Mouse (Mus musculus) embryonic fibroblast, embryonic 13.5 days (primary cell): ENCODE data around the gene Agpat1. TPM values are rescaled to one million over a fixed set of nuclear protein-coding genes. Genes with fewer than 3 reads are reported as not detected.

Experiments
- H3K27ac ChIP-seq: 2 replicates; pipeline ENCODE4 v1.5.1; 2012; ENCODE audit warnings: low read length, control low read depth, inconsistent platforms; ENCODE audit not compliant: insufficient read depth
- H3K4me1 ChIP-seq: 2 replicates; pipeline ENCODE4 v1.6.1; 2011; ENCODE audit warnings: low read length; ENCODE audit not compliant: control insufficient read depth, insufficient read depth
- H3K4me3 ChIP-seq: 2 replicates; pipeline ENCODE4 v1.5.1; 2011; ENCODE audit warnings: mild to moderate bottlenecking, control low read depth, low read length; ENCODE audit not compliant: insufficient read depth
- CTCF ChIP-seq: IDR thresholded peaks from 2 replicates; pipeline ENCODE4 v1.5.1; 2011; ENCODE audit warnings: mild to moderate bottlenecking, control low read depth, low read length, moderate library complexity, borderline replicate concordance; ENCODE audit not compliant: insufficient read depth
- POLR2A ChIP-seq: IDR thresholded peaks from 2 replicates; pipeline ENCODE4 v1.6.1; 2011; ENCODE audit warnings: low read depth, mild to moderate bottlenecking, control low read depth, low read length, moderate library complexity
- polyA plus RNA-seq: library from polyadenylated mRNA; stranded (reverse); fragments of >200 nt; gene quantifications from 2 replicates; pipeline ENCODE4 v1.2.4, GENCODE M21; 2011; ENCODE audit warnings: low read depth; ENCODE audit not compliant: missing spikeins, insufficient read length

Gene Agpat1
- polyA plus RNA-seq, 1 experiment, result 97.5 TPM

- TF ChIP-seq POLR2A, result no peak
- no peak for TF ChIP-seq CTCF
These were observed 54.5 kb downstream of the Agpat1 start for GRCm38 (mm10) chr17:34658591-34658990.

GRCm38 (mm10) chr17:34659181-34659896 is 55.3 kb downstream of the Agpat1 start:
- H3K4me3 ChIP-seq, result no peak overlapping the region
- H3K4me1 ChIP-seq, result peaks cover 3% of the 10 kb centered on the region; the same call in 1 of the 2 replicates
- no peak overlapping the region for H3K27ac ChIP-seq
- TF ChIP-seq POLR2A (no peak), CTCF (no peak)

More at GRCm38 (mm10) chr17:34658591-34658990, 54.5 kb downstream of the Agpat1 start:
- Histone ChIP-seq H3K27ac (no peak overlapping the region), H3K4me1 (peaks cover 3% of the 10 kb centered on the region; the same call in 1 of the 2 replicates), H3K4me3 (no peak overlapping the region)

DNA sequence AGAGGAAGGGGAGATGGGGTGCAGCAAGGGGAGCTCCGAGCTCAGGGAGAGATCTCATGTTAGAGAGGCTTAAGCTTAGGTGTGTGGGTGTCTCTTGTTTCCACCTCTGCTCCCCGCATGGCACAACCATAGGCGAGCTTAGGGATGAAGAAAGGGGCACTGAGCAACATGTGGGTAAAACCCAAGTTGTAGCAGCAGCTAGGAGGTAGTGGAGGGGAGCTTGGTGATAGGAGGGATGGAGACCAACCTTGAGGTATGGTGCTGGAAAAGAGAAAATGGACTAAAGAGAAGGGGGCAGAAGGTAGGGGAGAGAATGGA is 55.8 kb downstream of the Agpat1 start:
- TF ChIP-seq POLR2A, result no peak
- Histone ChIP-seq H3K4me1 (peaks cover 3% of the 10 kb centered on the region; the same call in 1 of the 2 replicates), H3K4me3 (no peak overlapping the region), H3K27ac (no peak overlapping the region)

- Histone ChIP-seq H3K27ac (no peak overlapping the region), H3K4me3 (no peak overlapping the region), H3K4me1 (peaks cover 3% of the 10 kb centered on the region; the same call in 1 of the 2 replicates)
- no peak for TF ChIP-seq POLR2A
- TF ChIP-seq CTCF, result no peak
These were observed 56.3 kb downstream of the Agpat1 start for GRCm38 (mm10) chr17:34660259-34660820.

DNA sequence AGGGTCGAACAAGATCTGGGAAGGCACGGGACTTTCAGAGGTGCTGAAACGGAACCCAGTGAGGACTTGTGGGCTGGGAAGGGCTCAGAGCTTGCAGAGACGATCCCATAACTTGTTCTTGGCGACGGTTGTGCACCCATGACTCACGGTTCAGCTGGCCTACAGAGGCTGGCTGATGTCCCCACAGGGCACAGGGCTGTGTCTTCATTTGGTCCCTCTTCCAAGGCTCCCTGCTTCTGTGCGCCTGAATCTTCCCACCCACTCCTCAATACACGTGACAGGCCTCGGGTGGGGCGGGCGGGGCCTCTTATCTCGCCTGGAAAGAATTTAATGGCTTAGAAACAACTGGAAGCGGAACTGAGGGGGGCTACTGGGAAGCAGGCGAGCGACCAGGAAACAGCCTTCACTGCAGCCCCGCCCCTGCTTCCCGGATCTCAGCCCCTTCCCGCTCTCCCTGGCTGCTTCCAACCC is 57.1 kb downstream of the Agpat1 start:
- H3K4me1 ChIP-seq, result no peaks in the 10 kb centered on the region
- no peak for TF ChIP-seq CTCF
- no peak for TF ChIP-seq POLR2A
- H3K4me3 ChIP-seq, result no peak overlapping the region
- H3K27ac ChIP-seq, result no peak overlapping the region

DNA sequence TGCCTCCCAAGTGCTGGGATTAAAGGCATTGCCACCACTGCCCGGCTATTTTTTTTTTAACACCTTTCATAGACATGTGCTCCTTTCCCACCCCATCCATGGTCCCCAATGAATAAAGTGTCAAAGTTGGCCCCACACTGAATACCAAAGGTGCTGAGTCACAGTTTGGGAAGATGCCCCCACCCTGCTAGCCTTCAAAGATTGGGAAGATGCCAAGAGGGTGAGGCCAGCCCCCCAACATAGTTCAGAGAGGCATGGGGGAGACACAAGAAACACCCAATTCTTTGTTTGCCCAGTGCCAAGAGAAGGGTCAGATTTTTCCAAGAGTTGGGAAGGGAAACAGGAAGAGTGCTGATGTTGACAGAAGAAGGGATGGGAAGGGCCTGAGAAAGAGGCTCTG is 58.4 kb downstream of the Agpat1 start:
- no peaks in the 10 kb centered on the region for H3K4me1 ChIP-seq
- H3K27ac ChIP-seq, result no peak overlapping the region
- no peak for TF ChIP-seq POLR2A
- H3K4me3 ChIP-seq, result no peak overlapping the region

GRCm38 (mm10) chr17:34662978-34663377 is 58.9 kb downstream of the Agpat1 start:
- Histone ChIP-seq H3K27ac (no peak overlapping the region), H3K4me1 (no peaks in the 10 kb centered on the region), H3K4me3 (no peak overlapping the region)
- no peak for TF ChIP-seq POLR2A
- TF ChIP-seq CTCF, result no peak

Other genes with a start within 250 kb of the Agpat1 start
- not detected in 2 replicates for gene Btnl2, start 249.4 kb upstream of the Agpat1 start, polyA plus RNA-seq
- not detected in 2 replicates for gene Btnl1, start 227.1 kb upstream of the Agpat1 start, polyA plus RNA-seq
- not detected in 2 replicates for gene BC051142, start 205.4 kb upstream of the Agpat1 start, polyA plus RNA-seq
- not detected in 2 replicates for gene Btnl4, start 126.9 kb upstream of the Agpat1 start, polyA plus RNA-seq
- gene Btnl6, start 86.9 kb upstream of the Agpat1 start, polyA plus RNA-seq, result not detected in 2 replicates
- 0.28 and 0.56 TPM in 2 replicates for gene Notch4, start 40.0 kb upstream of the Agpat1 start, polyA plus RNA-seq
- 0.99 and 1.0 TPM in 2 replicates for gene Gpsm3, start 14.5 kb upstream of the Agpat1 start, polyA plus RNA-seq
- 38.2 and 43.9 TPM in 2 replicates for gene Pbx2, start 13.0 kb upstream of the Agpat1 start, polyA plus RNA-seq
- 0.70 and 0.83 TPM in 2 replicates for gene Ager, start 6.4 kb upstream of the Agpat1 start, polyA plus RNA-seq
- gene Rnf5, start 572 bp upstream of the Agpat1 start, polyA plus RNA-seq, result 34.1 and 41.0 TPM in 2 replicates
- 0.48 and 0.51 TPM in 2 replicates for gene Egfl8, start 11.7 kb downstream of the Agpat1 start, polyA plus RNA-seq
- 28.2 and 32.3 TPM in 2 replicates for gene Ppt2, start 24.2 kb downstream of the Agpat1 start, polyA plus RNA-seq
- gene Prrt1, start 25.3 kb downstream of the Agpat1 start, polyA plus RNA-seq, result 0.53 TPM in 1 of 2 replicates, not detected in the other
- gene Fkbpl, start 40.5 kb downstream of the Agpat1 start, polyA plus RNA-seq, result 17.9 and 20.2 TPM in 2 replicates
- 65.2 and 83.8 TPM in 2 replicates for gene Atf6b, start 42.9 kb downstream of the Agpat1 start, polyA plus RNA-seq
- gene Tnxb, start 66.3 kb downstream of the Agpat1 start, polyA plus RNA-seq, result 0.19 and 0.20 TPM in 2 replicates
- 0.58 and 2.1 TPM in 2 replicates for gene C4b, start 139.6 kb downstream of the Agpat1 start, polyA plus RNA-seq
- gene Cyp21a1, start 200.3 kb downstream of the Agpat1 start, polyA plus RNA-seq, result not detected in 2 replicates
- 17.9 and 19.2 TPM in 2 replicates for gene Stk19, start 232.7 kb downstream of the Agpat1 start, polyA plus RNA-seq
- 21.9 and 25.0 TPM in 2 replicates for gene Dxo, start 232.8 kb downstream of the Agpat1 start, polyA plus RNA-seq
- 25.6 and 27.7 TPM in 2 replicates for gene Skiv2l, start 245.9 kb downstream of the Agpat1 start, polyA plus RNA-seq
- gene Nelfe, start 246.1 kb downstream of the Agpat1 start, polyA plus RNA-seq, result 31.5 and 34.7 TPM in 2 replicates